Mouse (Mus musculus) erythroblast, embryonic 14.5 days (primary cell): Measurements from ENCODE around the gene Oaf. TPM values are rescaled to one million over a fixed set of nuclear protein-coding genes. Genes with fewer than 3 reads are reported as not detected.

Source experiments
- H3K27me3 ChIP-seq: 2 replicates; pipeline ENCODE4 v1.6.1; 2012; ENCODE audit warnings: inconsistent platforms; ENCODE audit not compliant: control insufficient read depth
- H3K36me3 ChIP-seq: 2 replicates; pipeline ENCODE4 v1.6.1; 2012; ENCODE audit warnings: mild to moderate bottlenecking, inconsistent platforms; ENCODE audit not compliant: control insufficient read depth
- H3K4me1 ChIP-seq: 2 replicates; pipeline ENCODE4 v1.6.1; 2012; ENCODE audit warnings: inconsistent platforms; ENCODE audit not compliant: control insufficient read depth
- H3K4me3 ChIP-seq: replicated peaks from 2 replicates; pipeline ENCODE3; 2012; ENCODE audit warnings: moderate library complexity, mild to moderate bottlenecking, inconsistent platforms
- H3K9me3 ChIP-seq: 2 replicates; pipeline ENCODE4 v1.6.1; 2012; ENCODE audit warnings: low read length, inconsistent platforms, mixed read lengths; ENCODE audit not compliant: control insufficient read depth
- GATA1 ChIP-seq: IDR thresholded peaks from 2 replicates; pipeline ENCODE4 v1.6.1; 2012; ENCODE audit warnings: low read length, inconsistent platforms, mixed read lengths
- TAL1 ChIP-seq: IDR thresholded peaks from 3 replicates; pipeline ENCODE4 v1.6.1; 2012; ENCODE audit warnings: low read length, inconsistent platforms, mixed read lengths
- polyA plus RNA-seq: library from polyadenylated mRNA; stranded (reverse); fragments of >175 nt; gene quantifications from 2 replicates; pipeline ENCODE4 v1.2.3, GENCODE M21; 2012

The Oaf gene
- polyA plus RNA-seq, 1 experiment, result 12.6 TPM

DNA sequence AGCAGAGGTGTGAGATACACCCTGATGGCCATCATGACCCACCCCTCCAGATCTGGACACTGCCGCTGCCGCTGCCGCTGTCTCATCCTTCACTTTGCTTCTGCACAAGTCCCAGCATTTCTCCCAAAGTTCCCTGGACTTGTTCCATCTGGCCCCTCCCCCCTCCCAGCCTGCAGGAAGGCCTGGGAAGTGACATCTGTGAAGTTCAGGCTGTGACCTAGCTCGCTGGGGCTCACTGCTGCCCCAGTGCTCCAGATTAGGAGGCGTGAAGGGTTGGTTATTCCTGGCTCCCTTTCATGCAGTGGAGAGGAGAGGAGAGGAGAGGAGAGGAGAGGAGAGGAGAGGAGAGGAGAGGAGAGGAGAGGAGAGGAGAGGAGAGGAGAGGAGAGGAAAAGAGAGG, 60.1 kb downstream of the Oaf start:
- Histone ChIP-seq H3K9me3 (no peaks in the 10 kb centered on the region), H3K4me1 (no peaks in the 10 kb centered on the region), H3K27me3 (no peaks in the 10 kb centered on the region), H3K36me3 (no peaks in the 10 kb centered on the region), H3K4me3 (no peak overlapping the region)
- TF ChIP-seq GATA1 (no peak), TAL1 (no peak)

DNA sequence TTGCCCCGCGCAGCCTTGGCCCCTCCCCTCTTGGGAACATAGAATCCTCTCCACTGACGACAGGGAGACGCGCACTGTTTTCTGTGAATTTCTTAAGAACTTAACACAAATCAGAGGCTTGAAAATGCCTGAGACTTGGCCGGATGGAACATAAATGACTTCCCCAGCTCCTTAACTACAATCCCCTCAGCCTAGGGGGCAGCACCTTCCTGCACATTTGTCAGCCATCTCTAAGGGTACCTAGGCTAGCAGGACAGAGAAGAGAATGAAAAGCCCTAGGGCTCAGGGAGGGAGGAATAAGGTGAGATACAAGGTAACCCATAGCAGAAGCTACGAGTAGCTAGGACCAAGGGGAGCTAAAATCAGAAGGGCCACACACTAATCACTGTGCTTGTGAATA, 61.5 kb downstream of the Oaf start:
- H3K36me3 ChIP-seq, result no peaks in the 10 kb centered on the region
- H3K4me3 ChIP-seq, result no peak overlapping the region
- TF ChIP-seq GATA1 (no peak), TAL1 (no peak)

More for the DNA sequence above, 61.5 kb downstream of the Oaf start:
- H3K27me3 ChIP-seq, result no peaks in the 10 kb centered on the region
- no peaks in the 10 kb centered on the region for H3K4me1 ChIP-seq
- no peaks in the 10 kb centered on the region for H3K9me3 ChIP-seq

Other genes with a start within 250 kb of the Oaf start
- 1.4 and 1.8 TPM in 2 replicates for gene Arhgef12, start 132.7 kb downstream of the Oaf start, polyA plus RNA-seq
- gene Tmem136, start 123.3 kb downstream of the Oaf start, polyA plus RNA-seq, result not detected in 2 replicates
- not detected in 2 replicates for gene Pou2f3, start 29.5 kb downstream of the Oaf start, polyA plus RNA-seq
- not detected in 2 replicates for gene Trim29, start 70.9 kb upstream of the Oaf start, polyA plus RNA-seq